Mouse (Mus musculus): ENCODE measurements around the gene Olfr237-ps1.
"Not testable (repeated sequence)": the region's sequence is repeated elsewhere in the genome, so short reads cannot be mapped to it uniquely, and the experiment has no call there.

Olfr237-ps1 gene

GRCm38 (mm10) chr6:43146267-43146666 is at the start of gene Olfr237-ps1:
Gene Olfr237-ps1, plus strand, starts transcription at chr6:43146567.
- not testable (repeated sequence) for DNase-seq (ENCODE audit: low read depth, low spot score)

- not testable (repeated sequence) for DNase-seq (ENCODE audit: low read depth, low spot score)
Measured at GRCm38 (mm10) chr6:43106069-43106468, 40.3 kb upstream of the Olfr237-ps1 start, which contains the start of gene Olfr441. Gene Olfr441, plus strand, starts transcription at chr6:43106369.

GRCm38 (mm10) chr6:43159502-43159901 is 13.1 kb downstream of the Olfr237-ps1 start:
- DNase-seq (ENCODE audit: low read depth, low spot score) = no peak

- DNase-seq (ENCODE audit: low read depth, low spot score) = no peak
Measured at GRCm38 (mm10) chr6:43162982-43163381, 16.6 kb downstream of the Olfr237-ps1 start, which contains the start of gene Olfr437. Gene Olfr437, plus strand, starts transcription at chr6:43163282.

- no peak for DNase-seq (ENCODE audit: low read depth, low spot score)
Measured at GRCm38 (mm10) chr6:43167246-43167645, 20.9 kb downstream of the Olfr237-ps1 start.

GRCm38 (mm10) chr6:43171840-43172239 is 25.5 kb downstream of the Olfr237-ps1 start, which contains the start of gene Olfr13:
Gene Olfr13, plus strand, starts transcription at chr6:43172140.
- no peak for DNase-seq (ENCODE audit: low read depth, low spot score)

- no peak for DNase-seq (ENCODE audit: low read depth, low spot score)
Measured at GRCm38 (mm10) chr6:43178129-43178528, 31.8 kb downstream of the Olfr237-ps1 start.

- no peak for DNase-seq (ENCODE audit: low read depth, low spot score)
Measured at GRCm38 (mm10) chr6:43178584-43179501, 32.5 kb downstream of the Olfr237-ps1 start.

- no peak for DNase-seq (ENCODE audit: low read depth, low spot score)
Measured at GRCm38 (mm10) chr6:43190986-43191385, 44.6 kb downstream of the Olfr237-ps1 start.

- no peak for DNase-seq (ENCODE audit: low read depth, low spot score)
Measured at GRCm38 (mm10) chr6:43196781-43197180, 50.4 kb downstream of the Olfr237-ps1 start, which contains the start of gene Olfr435. Gene Olfr435, plus strand, starts transcription at chr6:43197146.

GRCm38 (mm10) chr6:43198094-43198493 is 51.7 kb downstream of the Olfr237-ps1 start:
- DNase-seq (ENCODE audit: low read depth, low spot score) = no peak

- DNase-seq (ENCODE audit: low read depth, low spot score) = no peak
Measured at GRCm38 (mm10) chr6:43202786-43203185, 56.4 kb downstream of the Olfr237-ps1 start.

- no peak for DNase-seq (ENCODE audit: low read depth, low spot score)
Measured at GRCm38 (mm10) chr6:43205355-43205754, 59.0 kb downstream of the Olfr237-ps1 start.
